Mouse (Mus musculus) stomach, postnatal 0 days (tissue): ENCODE measurements around the gene Shisal1. TPM values are rescaled to one million over a fixed set of nuclear protein-coding genes. Genes with fewer than 3 reads are reported as not detected.

Source experiments
- ATAC-seq: fragments of 200-750 bp; cut with Nextera tagmentation; 2 replicates; pipeline ENCODE4 v1.8.0; 2017; ENCODE audit not compliant: low FRiP score, low TSS enrichment
- DNase-seq: peaks from one replicate; pipeline ENCODE4 v3.0.0-alpha.2; 2016; ENCODE audit warnings: low spot score
- H3K27ac ChIP-seq: fragments of 300-500 bp; sonication (generic); replicated peaks from 2 replicates; pipeline ENCODE4 v1.5.1; 2014; ENCODE audit warnings: mild to moderate bottlenecking, control low read depth
- H3K27me3 ChIP-seq: fragments of 300-500 bp; sonication (generic); 2 replicates; pipeline ENCODE4 v1.6.1; 2014; ENCODE audit warnings: low read length; ENCODE audit not compliant: control insufficient read depth, insufficient read depth
- H3K36me3 ChIP-seq: fragments of 300-500 bp; sonication (generic); 2 replicates; pipeline ENCODE4 v1.6.1; 2014; ENCODE audit warnings: low read length, mixed read lengths; ENCODE audit not compliant: control insufficient read depth, insufficient read depth
- H3K4me1 ChIP-seq: fragments of 300-500 bp; sonication (generic); replicated peaks from 2 replicates; pipeline ENCODE4 v1.6.1; 2014; ENCODE audit warnings: antibody characterized with exemption; ENCODE audit not compliant: control insufficient read depth, insufficient read depth
- H3K4me2 ChIP-seq: fragments of 300-500 bp; sonication (generic); replicated peaks from 2 replicates; pipeline ENCODE4 v1.6.1; 2014; ENCODE audit warnings: low read depth, mild to moderate bottlenecking, control low read depth, moderate library complexity
- H3K4me3 ChIP-seq: fragments of 300-500 bp; sonication (generic); 2 replicates; pipeline ENCODE4 v1.5.1; 2014; ENCODE audit warnings: low read depth, low read length, control low read depth
- H3K9ac ChIP-seq: fragments of 300-500 bp; sonication (generic); 2 replicates; pipeline ENCODE4 v1.6.1; 2014; ENCODE audit warnings: mild to moderate bottlenecking, low read length, control low read depth, mixed read lengths
- H3K9me3 ChIP-seq: fragments of 300-500 bp; sonication (generic); 2 replicates; pipeline ENCODE4 v1.6.1; 2016; ENCODE audit warnings: low read length; ENCODE audit not compliant: control insufficient read depth
- CTCF ChIP-seq: IDR thresholded peaks from 2 replicates; pipeline ENCODE4 v1.5.1; 2016; ENCODE audit warnings: antibody characterized with exemption, low read depth, mild to moderate bottlenecking, moderate library complexity
- EP300 ChIP-seq: optimal IDR thresholded peaks from 2 replicates; pipeline ENCODE3; 2016; ENCODE audit warnings: antibody characterized with exemption
- WGBS: fragments of 180-500 bp; shearing (Covaris S2); extraction: QIAGEN DNeasy Blood & Tissue Kit; methylation state at CpG from one replicate; pipeline ENCODE4 v1.1.7; 2014; 5-methylcytosine and 5-hydroxymethylcytosine counted together
- polyA plus RNA-seq: library from polyadenylated mRNA; unstranded; fragments of >200 nt; fragmentation: Nextera tagmentation; extraction: Ambion mirVana; gene quantifications from 2 replicates; pipeline ENCODE4 v1.2.1, GENCODE M21; 2015

Shisal1 gene
- polyA plus RNA-seq, result 0.82 and 1.1 TPM in 2 replicates

DNA sequence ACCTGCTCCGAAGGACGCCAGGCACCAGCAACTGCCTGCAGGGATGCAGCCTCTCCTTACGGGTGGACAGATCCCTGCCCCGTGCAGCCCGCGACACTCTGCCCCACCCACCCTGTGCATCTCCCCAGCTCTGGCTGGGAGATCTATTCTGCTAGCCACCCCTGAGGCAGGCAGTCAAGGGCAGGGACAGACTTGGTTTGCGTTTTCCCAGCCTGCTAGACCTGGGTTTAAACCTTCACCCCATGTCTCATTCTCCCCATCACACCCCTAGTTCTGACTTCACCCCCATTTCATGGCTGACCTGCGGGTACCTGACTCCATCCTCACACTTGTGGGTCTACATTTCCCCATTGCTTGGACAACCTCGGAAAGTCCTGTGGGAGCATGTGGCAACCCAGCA, at the start of gene Shisal1:
Gene Shisal1, minus strand, starts transcription at position 101 of the 400 bp plus-strand sequence.
- DNase-seq (no peak), ATAC-seq (no peak)
- peak within 1 kb of the TSS; percentile 41 for H3K4me3 ChIP-seq
- TF ChIP-seq EP300 (no peak), CTCF (no peak)
- H3K27ac ChIP-seq, result no peak within 1 kb of the TSS
- peak within 1 kb of the TSS; percentile 50 for H3K9ac ChIP-seq
- no peaks in the 10 kb centered on the region for H3K36me3 ChIP-seq
- H3K27me3 ChIP-seq, result peaks cover 3% of the 10 kb centered on the region; the same call in 1 of the 2 replicates
- H3K9me3 ChIP-seq, result no peaks in the 10 kb centered on the region
- H3K4me1 ChIP-seq, result peaks cover 4% of the 10 kb centered on the region
- peak within 1 kb of the TSS; percentile 68 for H3K4me2 ChIP-seq
- 13% methylated on average over 9 of the region's 9 CpGs for WGBS

DNA sequence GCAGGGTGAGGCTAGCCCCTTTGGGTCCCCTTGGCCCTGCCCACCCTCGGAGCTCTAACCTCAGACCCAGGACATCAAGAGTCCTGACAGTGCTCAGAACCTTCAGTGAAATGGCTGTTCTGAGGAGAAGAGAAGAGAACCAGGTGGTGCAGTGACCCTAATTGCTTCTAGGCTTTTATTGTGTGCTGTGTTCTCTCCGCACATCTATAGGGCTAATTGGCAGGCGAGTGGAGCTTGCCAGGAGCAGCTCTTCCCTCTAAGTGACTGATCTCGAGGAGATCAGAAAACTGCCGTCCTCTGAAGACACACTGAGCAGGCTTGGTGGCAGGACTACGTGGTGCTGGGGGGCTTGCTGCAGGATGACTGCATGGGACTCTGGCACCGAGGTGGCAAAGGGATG, 43.6 kb upstream of the Shisal1 start:
- H3K4me1 ChIP-seq, result no peaks in the 10 kb centered on the region
- ATAC-seq, result no peak
- TF ChIP-seq EP300 (no peak), CTCF (no peak)
- H3K9ac ChIP-seq, result no peak overlapping the region
- H3K4me3 ChIP-seq, result no peak overlapping the region
- H3K36me3 ChIP-seq, result no peaks in the 10 kb centered on the region
- no peak overlapping the region for H3K27ac ChIP-seq
- DNase-seq, result no peak
- 65% methylated on average over 7 of the region's 7 CpGs for WGBS
- no peak overlapping the region for H3K4me2 ChIP-seq
- H3K9me3 ChIP-seq, result no peaks in the 10 kb centered on the region
- no peaks in the 10 kb centered on the region for H3K27me3 ChIP-seq

DNA sequence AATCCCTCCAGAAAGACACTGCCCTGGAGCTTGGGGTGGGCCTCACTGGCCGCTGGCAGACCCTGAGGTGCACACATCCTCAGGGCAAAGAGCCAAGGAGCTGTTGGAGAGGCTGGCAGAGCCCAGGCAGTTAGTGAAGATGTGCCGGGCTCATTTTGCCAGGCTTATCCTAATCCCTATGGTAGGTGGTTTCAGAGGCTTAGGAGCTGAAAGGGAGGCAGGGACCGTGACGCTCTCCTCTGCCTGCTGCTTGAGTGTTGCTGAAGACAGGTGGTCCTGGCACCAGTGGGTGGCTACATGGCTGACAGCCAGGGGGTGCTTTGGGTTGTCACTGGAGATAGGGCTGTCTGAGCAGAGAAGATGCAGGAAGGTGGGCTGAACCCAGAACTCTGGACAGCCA, 37.4 kb upstream of the Shisal1 start:
- Histone ChIP-seq H3K9ac (no peak overlapping the region), H3K27me3 (no peaks in the 10 kb centered on the region), H3K36me3 (no peaks in the 10 kb centered on the region), H3K9me3 (no peaks in the 10 kb centered on the region), H3K4me2 (no peak overlapping the region), H3K4me3 (no peak overlapping the region), H3K4me1 (no peaks in the 10 kb centered on the region), H3K27ac (no peak overlapping the region)
- ATAC-seq (no peak), DNase-seq (no peak)
- 57% methylated on average over 4 of the region's 4 CpGs for WGBS
- TF ChIP-seq CTCF (no peak), EP300 (no peak)

DNA sequence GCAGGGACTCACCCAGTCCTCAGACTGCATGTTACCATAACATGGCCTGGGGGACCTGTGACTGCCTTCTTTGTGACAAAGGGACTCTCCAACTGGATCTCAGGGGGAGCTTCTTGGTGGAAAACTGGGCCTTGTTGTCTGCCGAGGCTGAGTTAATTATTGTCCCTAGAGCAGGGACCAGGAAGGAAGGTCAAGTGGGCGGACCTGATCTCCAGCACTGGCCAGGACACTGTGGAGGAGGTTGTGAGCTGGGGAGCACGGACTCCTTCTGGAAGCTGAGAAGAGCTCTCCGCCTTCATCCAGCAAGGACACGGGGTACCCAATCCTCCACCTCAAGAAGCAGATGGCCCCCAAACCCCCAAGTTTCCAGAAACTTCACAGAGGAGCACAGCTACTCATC, 36.7 kb upstream of the Shisal1 start:
- ATAC-seq (no peak), DNase-seq (no peak)
- Histone ChIP-seq H3K4me3 (no peak overlapping the region), H3K9me3 (no peaks in the 10 kb centered on the region), H3K4me1 (no peaks in the 10 kb centered on the region), H3K27ac (no peak overlapping the region), H3K4me2 (no peak overlapping the region), H3K27me3 (no peaks in the 10 kb centered on the region), H3K9ac (no peak overlapping the region), H3K36me3 (no peaks in the 10 kb centered on the region)
- TF ChIP-seq EP300 (no peak), CTCF (no peak)
- WGBS, result 56% methylated on average over 5 of the region's 5 CpGs

DNA sequence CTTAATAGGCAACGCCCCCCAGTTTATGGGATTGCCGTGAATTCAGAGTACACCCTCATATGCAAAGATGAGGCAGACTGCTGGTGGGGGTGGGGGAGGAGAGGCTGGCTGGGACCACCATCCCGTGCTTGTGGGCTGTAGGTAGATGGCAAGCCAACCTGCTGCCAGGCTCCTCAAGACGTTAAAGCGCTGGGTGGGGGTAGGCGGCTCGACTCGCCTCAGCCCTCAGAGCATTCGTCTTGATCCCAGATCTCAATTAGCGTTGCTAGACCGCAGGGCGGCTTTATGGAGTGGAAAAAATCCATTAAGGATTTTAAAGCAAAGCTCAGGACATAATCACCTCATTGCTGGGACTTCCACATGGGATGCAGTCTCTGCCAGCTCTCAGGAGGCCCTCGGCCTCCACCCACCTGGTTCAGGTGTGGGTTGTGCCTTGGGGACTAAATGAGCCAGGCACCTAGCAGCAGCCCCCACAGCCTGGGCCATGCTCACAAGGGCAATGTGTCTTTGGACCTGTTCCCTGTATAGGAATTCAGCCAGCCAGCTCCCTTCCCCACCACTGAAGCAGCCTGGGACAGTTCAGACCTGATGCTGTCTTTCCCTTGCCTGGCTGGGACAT, 34.5 kb upstream of the Shisal1 start:
- Histone ChIP-seq H3K36me3 (no peaks in the 10 kb centered on the region), H3K9ac (no peak overlapping the region), H3K4me2 (no peak overlapping the region), H3K4me3 (no peak overlapping the region), H3K27ac (no peak overlapping the region), H3K9me3 (no peaks in the 10 kb centered on the region), H3K4me1 (no peaks in the 10 kb centered on the region), H3K27me3 (no peaks in the 10 kb centered on the region)
- WGBS, result 54% methylated on average over 13 of the region's 13 CpGs
- TF ChIP-seq CTCF (no peak), EP300 (no peak)
- DNase-seq, result no peak
- no peak for ATAC-seq

DNA sequence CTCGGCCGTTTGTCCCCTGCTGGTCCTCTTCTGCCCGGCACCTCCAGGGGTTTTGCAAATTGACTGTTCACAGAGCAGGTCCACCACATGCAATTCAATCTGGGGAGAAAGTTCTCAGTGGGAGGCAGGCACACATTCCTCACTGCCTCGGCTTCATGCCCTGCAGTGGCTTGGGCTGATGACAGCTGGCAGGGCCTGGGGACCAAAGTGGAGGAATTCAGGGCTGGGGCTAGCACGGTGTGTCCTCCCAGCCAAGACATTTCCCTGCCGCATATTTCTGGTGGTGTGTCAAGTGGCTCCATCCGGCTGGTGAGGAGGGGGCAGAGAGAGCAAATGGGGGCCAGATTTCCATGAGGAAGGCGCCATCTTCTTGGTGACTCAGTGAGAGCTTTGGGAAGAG, 22.5 kb upstream of the Shisal1 start:
- TF ChIP-seq EP300 (no peak), CTCF (no peak)

More for the DNA sequence above, 22.5 kb upstream of the Shisal1 start:
- Histone ChIP-seq H3K4me1 (0 out of 2 replicates have a peak, but pooled peaks cover 2% of the 10 kb centered on the region), H3K27me3 (no peaks in the 10 kb centered on the region), H3K36me3 (no peaks in the 10 kb centered on the region), H3K9ac (no peak overlapping the region), H3K4me3 (no peak overlapping the region), H3K9me3 (no peaks in the 10 kb centered on the region), H3K4me2 (no peak overlapping the region), H3K27ac (no peak overlapping the region)
- DNase-seq (no peak), ATAC-seq (no peak)
- WGBS, result 31% methylated on average over 8 of the region's 8 CpGs
